10 mouse cellular contexts compared by ENCODE assay signal in the genomic region with DNA sequence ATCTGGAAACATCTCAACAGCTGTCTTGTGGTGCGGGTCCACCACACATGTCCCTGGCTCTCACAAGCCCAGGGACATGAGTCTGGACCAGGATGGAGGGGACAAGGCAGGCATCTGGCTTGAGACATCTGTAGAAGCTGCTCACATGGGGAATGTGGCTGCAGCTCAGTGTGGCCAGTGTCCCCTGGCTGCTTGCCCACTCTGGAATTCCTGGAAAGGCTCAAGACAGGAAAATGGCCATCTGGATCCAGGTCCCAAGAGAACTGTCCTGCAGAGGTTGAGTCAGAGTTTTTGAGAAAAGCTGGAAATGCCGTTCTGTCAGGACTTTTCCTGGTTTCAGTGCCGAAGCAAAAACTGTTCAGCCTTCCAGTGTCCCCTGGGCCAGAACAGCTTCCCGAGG.
DNase-seq lines count a peak whose midpoint lies in the region; ATAC-seq and TF ChIP-seq lines count a peak whose summit lies in the region.
"Had no signal": no experiment of that assay in that cellular context is flagged by ENCODE, and none has a peak within 500 bp of the region (broad histone marks: within the 10 kb centered on the region; RNA-seq: fewer than 3 reads in every experiment).

No protein-coding gene starts in this region.

- TF ChIP-seq EP300 in lung, postnatal 0 days (IDR thresholded peaks at IDR 0.05) = no peak

- H3K79me2 ChIP-seq in liver, adult 2 months (ENCODE audit: control insufficient read depth, insufficient read depth, low read length) = no peaks in the 10 kb centered on the region

- no peak for TF ChIP-seq POLR2A in liver, adult 2 months (IDR thresholded peaks at IDR 0.05; ENCODE audit: extremely low read depth, insufficient read depth, low read length)

- no peak overlapping the region for H3K4me3 ChIP-seq in liver, adult 2 months (ENCODE audit: insufficient read depth, low read depth, low read length)
- H3K4me3 ChIP-seq in liver, embryonic 11.5 days (ENCODE audit: low read depth, low read length) = no peak overlapping the region
- H3K4me3 ChIP-seq in hindbrain, postnatal 0 days (ENCODE audit: low read length) = no peak overlapping the region
- H3K4me3 ChIP-seq in lung, postnatal 0 days (ENCODE audit: low read depth, low read length) = no peak overlapping the region
- H3K4me3 ChIP-seq: neural tube, embryonic 12.5 days had no signal

- peak overlapping the region; percentile 72 for H3K27ac ChIP-seq in liver, adult 2 months (replicated peaks; ENCODE audit: insufficient read depth, low read depth, low read length)
- H3K27ac ChIP-seq in liver, embryonic 11.5 days (ENCODE audit: low read depth, low read length) = no peak overlapping the region
- H3K27ac ChIP-seq in hindbrain, postnatal 0 days = no peak overlapping the region
- H3K27ac ChIP-seq in lung, postnatal 0 days (ENCODE audit: low read length) = peak overlapping the region; percentile 69; the same call in 1 of the 2 replicates
- H3K27ac ChIP-seq: neural tube, embryonic 12.5 days had no signal

- no peaks in the 10 kb centered on the region; the same call in 1 of the 2 replicates for H3K4me1 ChIP-seq in liver, adult 2 months (ENCODE audit: control insufficient read depth, insufficient read depth, low read length)
- peaks cover 7% of the 10 kb centered on the region for H3K4me1 ChIP-seq in liver, embryonic 11.5 days (replicated peaks; ENCODE audit: control insufficient read depth, insufficient read depth, low read length)
- peaks cover 2% of the 10 kb centered on the region; the same call in 1 of the 2 replicates for H3K4me1 ChIP-seq in hindbrain, postnatal 0 days (ENCODE audit: insufficient read depth, low read length)
- peaks cover 6% of the 10 kb centered on the region; the same call in 1 of the 2 replicates for H3K4me1 ChIP-seq in lung, postnatal 0 days (ENCODE audit: insufficient read depth, low read depth, low read length)

- no peaks in the 10 kb centered on the region for H3K36me3 ChIP-seq in liver, adult 2 months (ENCODE audit: control insufficient read depth, insufficient read depth, low read length)
- H3K36me3 ChIP-seq in liver, embryonic 11.5 days (ENCODE audit: control insufficient read depth, insufficient read depth, low read length) = no peaks in the 10 kb centered on the region
- H3K36me3 ChIP-seq in hindbrain, postnatal 0 days (ENCODE audit: insufficient read depth, low read length) = no peaks in the 10 kb centered on the region
- H3K36me3 ChIP-seq in lung, postnatal 0 days (ENCODE audit: insufficient read depth, low read length) = no peaks in the 10 kb centered on the region
- H3K36me3 ChIP-seq: neural tube, embryonic 12.5 days had no signal

- intact Hi-C loops in gastrocnemius, postnatal 14 days (cut with DNase I; ENCODE audit: low total_unique reads) = no loop called here

- ATAC-seq in liver, embryonic 11.5 days (replicated peaks; ENCODE audit: low FRiP score) = no peak
- ATAC-seq in hindbrain, postnatal 0 days = no peak
- ATAC-seq in lung, postnatal 0 days = peak; percentile 70
- no peak for ATAC-seq in erythroid progenitor cell, adult 5-6 weeks (replicated peaks; ENCODE audit: low FRiP score, poor library complexity, severe bottlenecking)

- H3K27me3 ChIP-seq in liver, adult 2 months (ENCODE audit: control insufficient read depth, insufficient read depth, low read length) = no peaks in the 10 kb centered on the region
- no peaks in the 10 kb centered on the region for H3K27me3 ChIP-seq in liver, embryonic 11.5 days (replicated peaks; ENCODE audit: control insufficient read depth, insufficient read depth, low read length)
- H3K27me3 ChIP-seq in hindbrain, postnatal 0 days (ENCODE audit: insufficient read depth, low read length) = no peaks in the 10 kb centered on the region
- H3K27me3 ChIP-seq in lung, postnatal 0 days (replicated peaks; ENCODE audit: insufficient read depth, low read length) = no peaks in the 10 kb centered on the region
- H3K27me3 ChIP-seq: CH12.LX; neural tube, embryonic 12.5 days had no signal

- H3K9me3 ChIP-seq in liver, embryonic 11.5 days (ENCODE audit: control insufficient read depth, low read length) = no peaks in the 10 kb centered on the region
- no peaks in the 10 kb centered on the region for H3K9me3 ChIP-seq in hindbrain, postnatal 0 days (ENCODE audit: low read length)
- H3K9me3 ChIP-seq in lung, postnatal 0 days (ENCODE audit: low read length) = no peaks in the 10 kb centered on the region
- H3K9me3 ChIP-seq: neural tube, embryonic 12.5 days had no signal

- no peak for TF ChIP-seq CTCF in liver, adult 2 months (IDR thresholded peaks at IDR 0.05; ENCODE audit: low read depth, low read length)
- TF ChIP-seq CTCF in hindbrain, postnatal 0 days (IDR thresholded peaks at IDR 0.05; ENCODE audit: low read depth) = no peak
- TF ChIP-seq CTCF in lung, postnatal 0 days (IDR thresholded peaks at IDR 0.05) = no peak

- 69% methylated on average over 4 of the region's 4 CpGs for WGBS in liver, adult 2 months
- 77% methylated on average over 4 of the region's 4 CpGs for WGBS in liver, embryonic 11.5 days
- 66% methylated on average over 4 of the region's 4 CpGs for WGBS in hindbrain, postnatal 0 days
- 29% methylated on average over 4 of the region's 4 CpGs for WGBS in lung, postnatal 0 days

- no peak overlapping the region for H3K4me2 ChIP-seq in liver, embryonic 11.5 days
- H3K4me2 ChIP-seq in hindbrain, postnatal 0 days (ENCODE audit: low read depth, low read length) = no peak overlapping the region
- no peak overlapping the region for H3K4me2 ChIP-seq in lung, postnatal 0 days (replicated peaks; ENCODE audit: low read depth, low read length)
- H3K4me2 ChIP-seq: neural tube, embryonic 12.5 days had no signal

- DNase-seq in liver, adult 2 months (ENCODE audit: extremely low read depth, low read depth, low spot score) = peak; percentile 26
- no peak for DNase-seq in liver, embryonic 11.5 days (ENCODE audit: low spot score)
- peak; percentile 86 for DNase-seq in gastrocnemius, postnatal 14 days
- DNase-seq in hindbrain, postnatal 0 days (ENCODE audit: low spot score) = peak; percentile 43
- peak; percentile 72 for DNase-seq in lung, postnatal 0 days (ENCODE audit: low spot score)
- no peak for DNase-seq in layer of hippocampus, adult 9-10 months (ENCODE audit: low spot score)
- no peak for DNase-seq in frontal cortex, adult 2 months (ENCODE audit: extremely low spot score in 1 of 2, low spot score in 1 of 2)

- no peak overlapping the region; the same call in 1 of the 2 replicates for H3K9ac ChIP-seq in liver, adult 2 months (ENCODE audit: low read depth, low read length)
- H3K9ac ChIP-seq in liver, embryonic 11.5 days (ENCODE audit: low read depth, low read length) = no peak overlapping the region
- no peak overlapping the region for H3K9ac ChIP-seq in hindbrain, postnatal 0 days (replicated peaks; ENCODE audit: low read length)
- H3K9ac ChIP-seq in lung, postnatal 0 days (replicated peaks; ENCODE audit: low read depth) = no peak overlapping the region
- H3K9ac ChIP-seq: neural tube, embryonic 12.5 days had no signal

Comparison
In these comparisons a context has a peak if more than half of its experiments do, and no peak if none do; other contexts are left out.
1. DNase-seq: peak in liver, adult 2 months (single experiment), gastrocnemius, postnatal 14 days (single experiment), hindbrain, postnatal 0 days (single experiment) and lung, postnatal 0 days (single experiment); none in liver, embryonic 11.5 days (single experiment), layer of hippocampus, adult 9-10 months (single experiment) and frontal cortex, adult 2 months (0 of 2).
2. H3K27ac ChIP-seq: peak in liver, adult 2 months (single experiment) and lung, postnatal 0 days (single experiment); none in liver, embryonic 11.5 days (single experiment) and hindbrain, postnatal 0 days (single experiment).